Comparison of ENCODE assay signal across 10 mouse cellular contexts in genomic region chr10:87351400-87352172, GRCm38 (mm10).
A peak's percentile ranks its signal among the peaks of the same experiment; 100 is the strongest.
DNase-seq lines count a peak whose midpoint lies in the region; ATAC-seq lines count a peak whose summit lies in the region.
"Had no signal": no experiment of that assay in that cellular context is flagged by ENCODE, and none has a peak within 500 bp of the region (broad histone marks: within the 10 kb centered on the region; RNA-seq: fewer than 3 reads in every experiment).

No protein-coding gene starts in this region.

- peaks cover 25% of the 10 kb centered on the region for H3K4me1 ChIP-seq in forebrain, embryonic 10.5 days
- peaks cover 15% of the 10 kb centered on the region for H3K4me1 ChIP-seq in midbrain, embryonic 15.5 days
- H3K4me1 ChIP-seq in intestine, embryonic 16.5 days (ENCODE audit: control insufficient read depth, insufficient read depth, low read length), result no peaks in the 10 kb centered on the region
- H3K4me1 ChIP-seq in kidney, embryonic 15.5 days, result no peaks in the 10 kb centered on the region
- H3K4me1 ChIP-seq: heart, embryonic 12.5 days had no signal

- peaks cover 7% of the 10 kb centered on the region; the same call in 1 of the 2 replicates for H3K9me3 ChIP-seq in forebrain, embryonic 10.5 days
- H3K9me3 ChIP-seq in midbrain, embryonic 15.5 days, result no peaks in the 10 kb centered on the region
- no peaks in the 10 kb centered on the region for H3K9me3 ChIP-seq in intestine, embryonic 16.5 days (ENCODE audit: control insufficient read depth, low read length)
- no peaks in the 10 kb centered on the region for H3K9me3 ChIP-seq in kidney, embryonic 15.5 days (replicated peaks)
- H3K9me3 ChIP-seq: heart, embryonic 12.5 days had no signal

- H3K4me3 ChIP-seq in forebrain, embryonic 10.5 days, result no peak overlapping the region
- H3K4me3 ChIP-seq in midbrain, embryonic 15.5 days, result peak overlapping the region; percentile 6; the same call in 1 of the 2 replicates
- no peak overlapping the region for H3K4me3 ChIP-seq in intestine, embryonic 16.5 days (ENCODE audit: low read length)
- no peak overlapping the region for H3K4me3 ChIP-seq in kidney, embryonic 15.5 days (replicated peaks)
- H3K4me3 ChIP-seq: heart, embryonic 12.5 days had no signal

- H3K9ac ChIP-seq in midbrain, embryonic 15.5 days, result no peak overlapping the region
- H3K9ac ChIP-seq in intestine, embryonic 16.5 days (ENCODE audit: low read depth, low read length), result no peak overlapping the region
- H3K9ac ChIP-seq in kidney, embryonic 15.5 days, result no peak overlapping the region
- H3K9ac ChIP-seq: heart, embryonic 12.5 days had no signal

- 70% methylated on average over 19 of the region's 19 CpGs for WGBS in forebrain, embryonic 10.5 days
- WGBS in midbrain, embryonic 15.5 days, result 16% methylated on average over 19 of the region's 19 CpGs
- 63% methylated on average over 19 of the region's 19 CpGs for WGBS in intestine, embryonic 16.5 days
- 68% methylated on average over 19 of the region's 19 CpGs for WGBS in kidney, embryonic 15.5 days

- H3K4me2 ChIP-seq in midbrain, embryonic 15.5 days, result peak overlapping the region; percentile 46
- no peak overlapping the region for H3K4me2 ChIP-seq in intestine, embryonic 16.5 days (ENCODE audit: low read depth, low read length)
- no peak overlapping the region for H3K4me2 ChIP-seq in kidney, embryonic 15.5 days
- H3K4me2 ChIP-seq: heart, embryonic 12.5 days had no signal

- H3K27ac ChIP-seq in forebrain, embryonic 10.5 days, result peak overlapping the region; percentile 66
- H3K27ac ChIP-seq in midbrain, embryonic 15.5 days, result peak overlapping the region; percentile 59
- H3K27ac ChIP-seq in intestine, embryonic 16.5 days (ENCODE audit: low read length), result no peak overlapping the region
- H3K27ac ChIP-seq in kidney, embryonic 15.5 days, result no peak overlapping the region

- ATAC-seq in midbrain, embryonic 15.5 days (replicated peaks), result peak; percentile 86
- ATAC-seq in intestine, embryonic 16.5 days, result no peak
- ATAC-seq in kidney, embryonic 15.5 days (replicated peaks; ENCODE audit: low FRiP score), result no peak

- DNase-seq in brain, embryonic 18.5 days (ENCODE audit: low read depth, low spot score), result peak; percentile 73
- DNase-seq in forebrain, embryonic 10.5 days (ENCODE audit: extremely low spot score, low spot score), result no peak
- DNase-seq in layer of hippocampus, adult 11-12 months (ENCODE audit: low spot score), result peak; percentile 28
- no peak for DNase-seq in thymus, postnatal 25 days
- no peak for DNase-seq in adrenal gland, postnatal 4 days (ENCODE audit: low spot score in 2 of 2)

- no peaks in the 10 kb centered on the region for H3K27me3 ChIP-seq in forebrain, embryonic 10.5 days (ENCODE audit: poor library complexity, severe bottlenecking)
- no peaks in the 10 kb centered on the region for H3K27me3 ChIP-seq in midbrain, embryonic 15.5 days (replicated peaks)
- H3K27me3 ChIP-seq in intestine, embryonic 16.5 days (replicated peaks; ENCODE audit: control insufficient read depth, insufficient read depth, low read length), result no peaks in the 10 kb centered on the region
- no peaks in the 10 kb centered on the region for H3K27me3 ChIP-seq in kidney, embryonic 15.5 days
- H3K27me3 ChIP-seq: CH12.LX; heart, embryonic 12.5 days had no signal

- no peaks in the 10 kb centered on the region for H3K36me3 ChIP-seq in forebrain, embryonic 10.5 days (replicated peaks)
- H3K36me3 ChIP-seq in midbrain, embryonic 15.5 days (replicated peaks), result no peaks in the 10 kb centered on the region
- H3K36me3 ChIP-seq in intestine, embryonic 16.5 days (ENCODE audit: control insufficient read depth, insufficient read depth, low read length), result no peaks in the 10 kb centered on the region
- H3K36me3 ChIP-seq in kidney, embryonic 15.5 days, result no peaks in the 10 kb centered on the region
- H3K36me3 ChIP-seq: heart, embryonic 12.5 days had no signal

Comparison
In these comparisons a context has a peak if more than half of its experiments do, and no peak if none do; other contexts are left out.
1. DNase-seq: peak in brain, embryonic 18.5 days (single experiment) and layer of hippocampus, adult 11-12 months (single experiment); none in forebrain, embryonic 10.5 days (single experiment), thymus, postnatal 25 days (single experiment) and adrenal gland, postnatal 4 days (0 of 2).
2. H3K27ac ChIP-seq: peak in forebrain, embryonic 10.5 days (single experiment) and midbrain, embryonic 15.5 days (single experiment); none in intestine, embryonic 16.5 days (single experiment) and kidney, embryonic 15.5 days (single experiment).